In genomic region chr13:32903211-32903873, GRCm38 (mm10) we compare ENCODE assay signal across 8 mouse cellular contexts. TPM values are rescaled to one million over a fixed set of nuclear protein-coding genes. Genes with fewer than 3 reads are reported as not detected.
DNase-seq lines count a peak whose midpoint lies in the region; ATAC-seq and TF ChIP-seq lines count a peak whose summit lies in the region.

No protein-coding gene starts in this region.

- H3K4me2 ChIP-seq in lung, embryonic 14.5 days: no peak overlapping the region

- no peaks in the 10 kb centered on the region for H3K9me3 ChIP-seq in MEL (replicated peaks; ENCODE audit: insufficient read depth, low read length)
- H3K9me3 ChIP-seq in lung, embryonic 14.5 days (ENCODE audit: low read depth, low read length): no peaks in the 10 kb centered on the region

- TF ChIP-seq EP300 in MEL (IDR thresholded peaks at IDR 0.05; ENCODE audit: low read depth in 1 of 2, low read length in 2 of 2): no peak

- no peaks in the 10 kb centered on the region for H3K79me2 ChIP-seq in MEL (ENCODE audit: control insufficient read depth, insufficient read depth, low read length, poor library complexity)

- no peaks in the 10 kb centered on the region; a peak in 1 of 4 replicates for H3K4me1 ChIP-seq in MEL (ENCODE audit: control insufficient read depth in 1 of 2, insufficient read depth in 2 of 2, low read length in 2 of 2)
- no peaks in the 10 kb centered on the region for H3K4me1 ChIP-seq in cerebellum, adult 2 months (ENCODE audit: control insufficient read depth, insufficient read depth, low read length)
- H3K4me1 ChIP-seq in lung, embryonic 14.5 days (ENCODE audit: insufficient read depth): no peaks in the 10 kb centered on the region
- no peaks in the 10 kb centered on the region for H3K4me1 ChIP-seq in olfactory bulb, adult 2 months (ENCODE audit: control insufficient read depth, insufficient read depth, low read length)

- 34% methylated on average over 8 of the region's 8 CpGs for WGBS in cerebellum, adult 2 months
- 22% methylated on average over 8 of the region's 8 CpGs for WGBS in lung, embryonic 14.5 days
- 26% methylated on average over 8 of the region's 8 CpGs for WGBS in olfactory bulb, adult 2 months

- H3K27me3 ChIP-seq in MEL (ENCODE audit: control insufficient read depth in 1 of 2, insufficient read depth in 2 of 2, low read length in 2 of 2): no peaks in the 10 kb centered on the region
- no peaks in the 10 kb centered on the region for H3K27me3 ChIP-seq in cerebellum, adult 2 months (ENCODE audit: control insufficient read depth, insufficient read depth, low read length)
- H3K27me3 ChIP-seq in lung, embryonic 14.5 days (ENCODE audit: insufficient read depth, low read length): no peaks in the 10 kb centered on the region

- peak; percentile 87 to 93 for ATAC-seq in hematopoietic stem cell, adult 5-6 weeks (replicated peaks in 1 of 2; ENCODE audit: insufficient read depth in 1 of 2, low FRiP score in 2 of 2, low TSS enrichment in 1 of 2, low read depth in 1 of 2, poor library complexity in 2 of 2, severe bottlenecking in 2 of 2)
- peak; percentile 94 for ATAC-seq in lung, embryonic 14.5 days (ENCODE audit: insufficient read depth)

- peak; percentile 83 for DNase-seq in MEL (ENCODE audit: low read depth, low spot score)
- DNase-seq in cerebellum, adult 2 months: peak; percentile 63 to 78
- peak; percentile 90 for DNase-seq in forelimb bud, embryonic 11.5 days (ENCODE audit: low read depth, low spot score)
- DNase-seq in layer of hippocampus, adult 8-10 months (ENCODE audit: low spot score in 2 of 2): peak; percentile 80 to 92
- peak; percentile 97 for DNase-seq in lung, embryonic 14.5 days
- DNase-seq in thymus, adult 18-20 months: peak; percentile 49 to 52

- no peak overlapping the region for H3K4me3 ChIP-seq in MEL (ENCODE audit: control insufficient read depth in 1 of 2, insufficient read depth in 1 of 2, low read depth in 2 of 2, low read length in 2 of 2)
- H3K4me3 ChIP-seq in cerebellum, adult 2 months (replicated peaks; ENCODE audit: insufficient read depth, low read depth, low read length): no peak overlapping the region
- no peak overlapping the region for H3K4me3 ChIP-seq in lung, embryonic 14.5 days (ENCODE audit: low read depth, low read length)
- no peak overlapping the region for H3K4me3 ChIP-seq in olfactory bulb, adult 2 months (ENCODE audit: insufficient read depth, low read depth, low read length)

- TF ChIP-seq POLR2A in MEL (IDR thresholded peaks at IDR 0.05; ENCODE audit: control insufficient read depth in 1 of 2, insufficient read depth in 1 of 2, low read depth in 1 of 2, low read length in 2 of 2, poor library complexity in 1 of 2): no peak
- no peak for TF ChIP-seq POLR2A in cerebellum, adult 2 months (IDR thresholded peaks at IDR 0.05; ENCODE audit: borderline replicate concordance, insufficient read depth, low read length)
- TF ChIP-seq POLR2A in olfactory bulb, adult 2 months (IDR thresholded peaks at IDR 0.05; ENCODE audit: insufficient read depth, low read depth, low read length): no peak

- no peak overlapping the region for H3K9ac ChIP-seq in MEL (ENCODE audit: control insufficient read depth, low read depth, low read length, poor library complexity, severe bottlenecking)
- H3K9ac ChIP-seq in lung, embryonic 14.5 days: no peak overlapping the region

- TF ChIP-seq RAD21 in MEL (IDR thresholded peaks at IDR 0.05; ENCODE audit: low read depth, low read length): peak; percentile 93

- peak; percentile 83 to 96 (median 96) for TF ChIP-seq CTCF in MEL (IDR thresholded peaks at IDR 0.05 in 2 of 3, conservative IDR thresholded peaks at IDR 0.05 in 1 of 3; ENCODE audit: control insufficient read depth in 1 of 3, insufficient read depth in 1 of 3, low read depth in 2 of 3, low read length in 3 of 3, poor library complexity in 1 of 3, severe bottlenecking in 1 of 3)
- TF ChIP-seq CTCF in cerebellum, adult 2 months (IDR thresholded peaks at IDR 0.05; ENCODE audit: borderline replicate concordance, insufficient read depth, low read depth, low read length): peak; percentile 95
- TF ChIP-seq CTCF in lung, embryonic 14.5 days (IDR thresholded peaks at IDR 0.05; ENCODE audit: low read depth): peak; percentile 98
- TF ChIP-seq CTCF in olfactory bulb, adult 2 months (IDR thresholded peaks at IDR 0.05; ENCODE audit: insufficient read depth, low read depth, low read length): peak; percentile 65

- no peak overlapping the region for H3K27ac ChIP-seq in MEL (ENCODE audit: control insufficient read depth, low read depth, low read length)
- H3K27ac ChIP-seq in cerebellum, adult 2 months (ENCODE audit: insufficient read depth, low read length): no peak overlapping the region
- no peak overlapping the region for H3K27ac ChIP-seq in lung, embryonic 14.5 days (ENCODE audit: low read depth)
- H3K27ac ChIP-seq in olfactory bulb, adult 2 months (ENCODE audit: insufficient read depth, low read depth, low read length): no peak overlapping the region

- H3K36me3 ChIP-seq in MEL (ENCODE audit: control insufficient read depth in 1 of 2, insufficient read depth in 2 of 2, low read length in 2 of 2): no peaks in the 10 kb centered on the region
- H3K36me3 ChIP-seq in lung, embryonic 14.5 days (ENCODE audit: insufficient read depth): no peaks in the 10 kb centered on the region

TF ChIP-seq in MEL, 35 proteins besides CTCF, POLR2A, EP300 and RAD21:
- TF ChIP-seq ZC3H11A (IDR thresholded peaks at IDR 0.05; ENCODE audit: low read depth, low read length): peak; percentile 91
- peak; percentile 94 for TF ChIP-seq SMC3 (IDR thresholded peaks at IDR 0.05; ENCODE audit: low read depth, low read length)
- no peak for TF ChIP-seq ZNF384 (IDR thresholded peaks at IDR 0.05; ENCODE audit: low read depth, low read length)

RNA-seq across cellular contexts. Expression of gene Serpinb1c, which starts 5.3 kb away (rescaled TPM):
- total RNA-seq in MEL (2012; rRNA removed): not detected in 2 replicates
- polyA plus RNA-seq in MEL (2012; ENCODE audit: insufficient read depth in 1 of 2, insufficient read length in 2 of 2, low read depth in 1 of 2, low replicate concordance in 2 of 2, missing spikeins in 1 of 2): not detected
- polyA plus RNA-seq in cerebellum, adult 2 months (2012; rRNA removed): 0.11 TPM in 1 of 2 replicates, not detected in the other
- total RNA-seq in hematopoietic stem cell, adult 5-6 weeks (2017): not detected in 2 replicates
- under 1 TPM in 1 of 4 experiments, not detected in 3; 0.48 TPM for total RNA-seq in layer of hippocampus, adult 8-10 months (2022)
- polyA plus RNA-seq in lung, embryonic 14.5 days (2014; fragmentation: Nextera tagmentation; extraction: Ambion mirVana): not detected in 2 replicates
- polyA plus RNA-seq in olfactory bulb, adult 2 months (2012; ENCODE audit: insufficient read depth, insufficient read length, low replicate concordance, missing spikeins): not detected in 2 replicates

RNA-seq across cellular contexts. Expression of gene Serpinb1a, which starts 52.4 kb away (rescaled TPM):
- 2.7 and 3.6 TPM in 2 replicates for total RNA-seq in MEL (2012; rRNA removed)
- 1 to 10 TPM in 1 of 2 experiments, not detected in 1; 6.8 TPM for polyA plus RNA-seq in MEL (2012; ENCODE audit: insufficient read depth in 1 of 2, insufficient read length in 2 of 2, low read depth in 1 of 2, low replicate concordance in 2 of 2, missing spikeins in 1 of 2)
- 24.4 and 31.1 TPM in 2 replicates for polyA plus RNA-seq in cerebellum, adult 2 months (2012; rRNA removed)
- total RNA-seq in hematopoietic stem cell, adult 5-6 weeks (2017): 253 and 288 TPM in 2 replicates
- total RNA-seq in layer of hippocampus, adult 8-10 months (2022): 10 to 100 TPM in 1 of 4 experiments, 1 to 10 TPM in 3; 3.8 to 10.8 (median 6.7) TPM
- polyA plus RNA-seq in lung, embryonic 14.5 days (2014; fragmentation: Nextera tagmentation; extraction: Ambion mirVana): 5.1 and 6.4 TPM in 2 replicates
- not detected in 2 replicates for polyA plus RNA-seq in olfactory bulb, adult 2 months (2012; ENCODE audit: insufficient read depth, insufficient read length, low replicate concordance, missing spikeins)
